Mouse (Mus musculus): Measurements from ENCODE around the gene Hpn.

The Hpn gene

GRCm38 (mm10) chr7:31115182-31115581, at the start of gene Hpn:
TSS of gene Hpn (minus strand) at chr7:31115290.
- no peak for DNase-seq

GRCm38 (mm10) chr7:31164748-31165147, 49.7 kb upstream of the Hpn start:
- no peak for DNase-seq

GRCm38 (mm10) chr7:31163666-31164577, 48.8 kb upstream of the Hpn start:
- no peak for DNase-seq

- DNase-seq = no peak
These were observed 47.2 kb upstream of the Hpn start for GRCm38 (mm10) chr7:31162324-31162723.

- no peak for DNase-seq
These were observed 46.7 kb upstream of the Hpn start for GRCm38 (mm10) chr7:31161831-31162230.

GRCm38 (mm10) chr7:31161246-31161645, 46.2 kb upstream of the Hpn start:
- DNase-seq = no peak

GRCm38 (mm10) chr7:31160763-31161162, 45.7 kb upstream of the Hpn start:
- no peak for DNase-seq

GRCm38 (mm10) chr7:31156034-31156928, 41.2 kb upstream of the Hpn start:
- no peak for DNase-seq

- no peak for DNase-seq
These were observed 40.4 kb upstream of the Hpn start, which contains the start of gene Gramd1a for GRCm38 (mm10) chr7:31155296-31156033. TSS of gene Gramd1a (minus strand) at chr7:31155896.

- peak; percentile 1 for DNase-seq
These were observed 38.6 kb upstream of the Hpn start for GRCm38 (mm10) chr7:31153536-31154320.

- DNase-seq = peak; percentile 55
These were observed 36.5 kb upstream of the Hpn start for GRCm38 (mm10) chr7:31151301-31152241.

- peak; percentile 92 for DNase-seq
These were observed 35.6 kb upstream of the Hpn start for GRCm38 (mm10) chr7:31150566-31151300.

- no peak for DNase-seq
These were observed 34.9 kb upstream of the Hpn start for GRCm38 (mm10) chr7:31149751-31150565.

- no peak for DNase-seq
These were observed 34.2 kb upstream of the Hpn start for GRCm38 (mm10) chr7:31149271-31149670.

- no peak for DNase-seq
These were observed 33.7 kb upstream of the Hpn start for GRCm38 (mm10) chr7:31148756-31149155.

GRCm38 (mm10) chr7:31148086-31148485, 33.0 kb upstream of the Hpn start:
- DNase-seq = no peak

- DNase-seq = peak; percentile 2
These were observed 30.6 kb upstream of the Hpn start for GRCm38 (mm10) chr7:31145596-31146160.

GRCm38 (mm10) chr7:31144886-31145285, 29.8 kb upstream of the Hpn start:
- DNase-seq = peak; percentile 8

GRCm38 (mm10) chr7:31140941-31141340, 25.9 kb upstream of the Hpn start:
- DNase-seq = no peak

Data from right cerebral cortex, postnatal 25 days (tissue).